ENCODE assay signal across 7 mouse cellular contexts in genomic region chr11:97994539-97995100, GRCm38 (mm10). TPM values are rescaled to one million over a fixed set of nuclear protein-coding genes. Genes with fewer than 3 reads are reported as not detected.
A peak's percentile ranks its signal among the peaks of the same experiment; 100 is the strongest.
DNase-seq lines count a peak whose midpoint lies in the region; TF ChIP-seq lines count a peak whose summit lies in the region.

No protein-coding gene starts in this region.

- no peak overlapping the region for H3K27ac ChIP-seq in MEL (ENCODE audit: control insufficient read depth, low read depth, low read length)
- peak overlapping the region; percentile 95 for H3K27ac ChIP-seq in spleen, adult 2 months (ENCODE audit: insufficient read depth, low read length)

- TF ChIP-seq RAD21 in MEL (IDR thresholded peaks at IDR 0.05; ENCODE audit: low read depth, low read length), result peak; percentile 23

- TF ChIP-seq POLR2A in MEL (IDR thresholded peaks at IDR 0.05; ENCODE audit: control insufficient read depth in 1 of 2, insufficient read depth in 1 of 2, low read depth in 1 of 2, low read length in 2 of 2, poor library complexity in 1 of 2), result no peak
- TF ChIP-seq POLR2A in spleen, adult 2 months (IDR thresholded peaks at IDR 0.05; ENCODE audit: low read depth, low read length), result no peak

- DNase-seq in MEL (ENCODE audit: low read depth, low spot score), result peak; percentile 79
- DNase-seq in brain, adult 2 months (ENCODE audit: low read depth, low spot score), result peak; percentile 74
- DNase-seq in heart, postnatal 10 days, result peak; percentile 85 to 90
- DNase-seq in kidney, postnatal 4 days, result peak; percentile 88 to 90
- DNase-seq in mesoderm, embryonic 11.5 days (ENCODE audit: low read depth, low spot score), result peak; percentile 81
- DNase-seq in spleen, adult 2 months (ENCODE audit: low read depth in 1 of 2, low spot score in 2 of 2), result peak; percentile 76 to 89

- intact Hi-C loops in heart, postnatal 10 days (cut with DNase I), result no loop called here

- no peak for TF ChIP-seq EP300 in MEL (IDR thresholded peaks at IDR 0.05; ENCODE audit: low read depth in 1 of 2, low read length in 2 of 2)

- 3% methylated on average over 13 of the region's 13 CpGs for WGBS in spleen, adult 2 months

- peak; percentile 62 to 88 (median 75) for TF ChIP-seq CTCF in MEL (IDR thresholded peaks at IDR 0.05 in 2 of 3, conservative IDR thresholded peaks at IDR 0.05 in 1 of 3; ENCODE audit: control insufficient read depth in 1 of 3, insufficient read depth in 1 of 3, low read depth in 2 of 3, low read length in 3 of 3, poor library complexity in 1 of 3, severe bottlenecking in 1 of 3)
- TF ChIP-seq CTCF in spleen, adult 2 months (IDR thresholded peaks at IDR 0.05; ENCODE audit: extremely low read depth, insufficient read depth, insufficient read length, insufficient replicate concordance), result peak; percentile 91

- peaks cover 0 to 12% of the 10 kb centered on the region in 2 experiments; a peak in 2 of 4 replicates for H3K36me3 ChIP-seq in MEL (ENCODE audit: control insufficient read depth in 1 of 2, insufficient read depth in 2 of 2, low read length in 2 of 2)
- H3K36me3 ChIP-seq in erythroblast, embryonic 14.5 days (ENCODE audit: control insufficient read depth), result no peaks in the 10 kb centered on the region
- peaks cover 6% of the 10 kb centered on the region for H3K36me3 ChIP-seq in spleen, adult 2 months (ENCODE audit: control insufficient read depth, insufficient read depth, low read length)

- H3K9me3 ChIP-seq in MEL (replicated peaks; ENCODE audit: insufficient read depth, low read length), result no peaks in the 10 kb centered on the region
- no peaks in the 10 kb centered on the region for H3K9me3 ChIP-seq in erythroblast, embryonic 14.5 days (ENCODE audit: control insufficient read depth, low read length)

- peaks cover 8 to 33% of the 10 kb centered on the region in 2 experiments; a peak in 3 of 4 replicates for H3K4me1 ChIP-seq in MEL (ENCODE audit: control insufficient read depth in 1 of 2, insufficient read depth in 2 of 2, low read length in 2 of 2)
- peaks cover 28% of the 10 kb centered on the region for H3K4me1 ChIP-seq in erythroblast, embryonic 14.5 days (ENCODE audit: control insufficient read depth)
- peaks cover 30% of the 10 kb centered on the region; the same call in 1 of the 2 replicates for H3K4me1 ChIP-seq in spleen, adult 2 months (ENCODE audit: control insufficient read depth, insufficient read depth, insufficient read length)

- peak overlapping the region in 1 of 2 experiments; percentile 41; a peak in 3 of 4 replicates for H3K4me3 ChIP-seq in MEL (ENCODE audit: control insufficient read depth in 1 of 2, insufficient read depth in 1 of 2, low read depth in 2 of 2, low read length in 2 of 2)
- H3K4me3 ChIP-seq in erythroblast, embryonic 14.5 days (replicated peaks), result peak overlapping the region; percentile 52
- H3K4me3 ChIP-seq in spleen, adult 2 months (ENCODE audit: extremely low read depth, insufficient read depth, insufficient read length), result peak overlapping the region; percentile 84

- H3K27me3 ChIP-seq in MEL (ENCODE audit: control insufficient read depth in 1 of 2, insufficient read depth in 2 of 2, low read length in 2 of 2), result no peaks in the 10 kb centered on the region
- H3K27me3 ChIP-seq in erythroblast, embryonic 14.5 days (ENCODE audit: control insufficient read depth), result peaks cover 35% of the 10 kb centered on the region
- H3K27me3 ChIP-seq in spleen, adult 2 months (ENCODE audit: control insufficient read depth, insufficient read depth, low read length), result no peaks in the 10 kb centered on the region

- H3K79me2 ChIP-seq in MEL (ENCODE audit: control insufficient read depth, insufficient read depth, low read length, poor library complexity), result no peaks in the 10 kb centered on the region

- peak overlapping the region; percentile 42 for H3K9ac ChIP-seq in MEL (ENCODE audit: control insufficient read depth, low read depth, low read length, poor library complexity, severe bottlenecking)

TF ChIP-seq in MEL, 35 proteins besides CTCF, POLR2A, EP300 and RAD21:
- TF ChIP-seq MAX (IDR thresholded peaks at IDR 0.05; ENCODE audit: low read length) (no peak), ZKSCAN1 (IDR thresholded peaks at IDR 0.05; ENCODE audit: low read depth, low read length) (no peak), USF1 (IDR thresholded peaks at IDR 0.05; ENCODE audit: low read depth, low read length) (no peak), TCF12 (IDR thresholded peaks at IDR 0.05; ENCODE audit: low read depth, low read length) (no peak), E2F4 (IDR thresholded peaks at IDR 0.05; ENCODE audit: borderline replicate concordance, low read depth, low read length) (no peak), ZC3H11A (IDR thresholded peaks at IDR 0.05; ENCODE audit: low read depth, low read length) (no peak), CHD1 (IDR thresholded peaks at IDR 0.05; ENCODE audit: low read depth, low read length) (no peak), ETS1 (IDR thresholded peaks at IDR 0.05; ENCODE audit: low read depth, low read length) (no peak), GATA1 (IDR thresholded peaks at IDR 0.05; ENCODE audit: low read depth, low read length) (peak; percentile 29; the same call in 1 of the 2 replicates), SMC3 (IDR thresholded peaks at IDR 0.05; ENCODE audit: low read depth, low read length) (peak; percentile 62)

RNA-seq across cellular contexts. Expression of gene Arl5c, which starts 1.4 kb away (rescaled TPM):
- total RNA-seq in MEL (2012; rRNA removed), result 1.2 and 1.3 TPM in 2 replicates
- 10 to 100 TPM in 1 of 2 experiments, not detected in 1; 10.4 TPM for polyA plus RNA-seq in MEL (2012; ENCODE audit: insufficient read depth in 1 of 2, insufficient read length in 2 of 2, low read depth in 1 of 2, low replicate concordance in 2 of 2, missing spikeins in 1 of 2)
- not detected in 2 replicates for polyA plus RNA-seq in erythroblast, embryonic 14.5 days (2012)
- total RNA-seq in heart, postnatal 10 days (2021), result 1 to 10 TPM; 1.6 to 1.7 TPM
- 24.6 and 28.9 TPM in 2 replicates for polyA plus RNA-seq in spleen, adult 2 months (2012; rRNA removed)

RNA-seq across cellular contexts. Expression of gene Plxdc1, which starts 8.4 kb away (rescaled TPM):
- 13.1 and 15.1 TPM in 2 replicates for total RNA-seq in MEL (2012; rRNA removed)
- polyA plus RNA-seq in MEL (2012; ENCODE audit: insufficient read depth in 1 of 2, insufficient read length in 2 of 2, low read depth in 1 of 2, low replicate concordance in 2 of 2, missing spikeins in 1 of 2), result 10 to 100 TPM in 1 of 2 experiments, not detected in 1; 24.5 TPM
- 0.02 TPM in 2 replicates for polyA plus RNA-seq in erythroblast, embryonic 14.5 days (2012)
- 1 to 10 TPM; 4.8 to 6.9 TPM for total RNA-seq in heart, postnatal 10 days (2021)
- polyA plus RNA-seq in spleen, adult 2 months (2012; rRNA removed), result 9.0 and 9.7 TPM in 2 replicates

RNA-seq across cellular contexts. Expression of gene Cacnb1, which starts 28.2 kb away (rescaled TPM):
- 1.8 and 2.3 TPM in 2 replicates for total RNA-seq in MEL (2012; rRNA removed)
- polyA plus RNA-seq in MEL (2012; ENCODE audit: insufficient read depth in 1 of 2, insufficient read length in 2 of 2, low read depth in 1 of 2, low replicate concordance in 2 of 2, missing spikeins in 1 of 2), result 1 to 10 TPM in 1 of 2 experiments, not detected in 1; 4.4 TPM
- polyA plus RNA-seq in erythroblast, embryonic 14.5 days (2012), result 0.03 TPM in 1 of 2 replicates, not detected in the other
- total RNA-seq in heart, postnatal 10 days (2021), result 1 to 10 TPM; 7.4 to 8.0 TPM
- 8.5 and 8.9 TPM in 2 replicates for polyA plus RNA-seq in spleen, adult 2 months (2012; rRNA removed)

RNA-seq across cellular contexts. Expression of gene Rpl19, which starts 31.9 kb away (rescaled TPM):
- 4,634 and 4,715 TPM in 2 replicates for total RNA-seq in MEL (2012; rRNA removed)
- 1,000 to 10,000 TPM in 1 of 2 experiments, 100 to 1,000 TPM in 1; 210 to 2,650 TPM for polyA plus RNA-seq in MEL (2012; ENCODE audit: insufficient read depth in 1 of 2, insufficient read length in 2 of 2, low read depth in 1 of 2, low replicate concordance in 2 of 2, missing spikeins in 1 of 2)
- polyA plus RNA-seq in erythroblast, embryonic 14.5 days (2012), result 204 and 241 TPM in 2 replicates
- total RNA-seq in heart, postnatal 10 days (2021), result 100 to 1,000 TPM; 713 to 718 TPM
- 555 and 724 TPM in 2 replicates for polyA plus RNA-seq in spleen, adult 2 months (2012; rRNA removed)

RNA-seq across cellular contexts. Expression of gene Stac2, which starts 58.6 kb away (rescaled TPM):
- total RNA-seq in MEL (2012; rRNA removed), result not detected in 2 replicates
- polyA plus RNA-seq in MEL (2012; ENCODE audit: insufficient read depth in 1 of 2, insufficient read length in 2 of 2, low read depth in 1 of 2, low replicate concordance in 2 of 2, missing spikeins in 1 of 2), result under 1 TPM in 1 of 2 experiments, not detected in 1; 0.04 TPM
- not detected in 2 replicates for polyA plus RNA-seq in erythroblast, embryonic 14.5 days (2012)
- total RNA-seq in heart, postnatal 10 days (2021), result under 1 TPM; 0.31 to 0.42 TPM
- polyA plus RNA-seq in spleen, adult 2 months (2012; rRNA removed), result 6.3 and 6.6 TPM in 2 replicates
